Mouse (Mus musculus): ENCODE data around the gene Nedd9.

The Nedd9 gene

DNA sequence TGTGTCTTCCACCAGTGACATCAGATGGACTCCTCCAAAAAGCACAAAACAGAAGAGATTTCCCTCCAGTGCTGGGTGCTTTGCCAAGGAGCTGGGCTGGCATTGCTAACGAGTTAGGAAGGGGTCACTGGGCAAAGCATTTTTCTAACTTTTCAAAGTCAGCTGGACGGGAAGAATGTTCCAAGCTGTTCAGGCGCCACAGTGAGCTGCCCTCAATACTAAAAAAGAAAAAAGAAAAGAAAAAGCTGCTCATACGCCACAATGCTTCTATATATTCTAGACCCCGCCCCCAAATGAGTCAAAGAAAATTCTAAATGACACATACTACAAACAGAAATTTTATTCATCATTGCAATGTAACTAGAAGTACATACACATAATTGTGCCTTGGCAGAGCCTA is 148.0 kb downstream of the Nedd9 start:
- DNase-seq: no peak

DNA sequence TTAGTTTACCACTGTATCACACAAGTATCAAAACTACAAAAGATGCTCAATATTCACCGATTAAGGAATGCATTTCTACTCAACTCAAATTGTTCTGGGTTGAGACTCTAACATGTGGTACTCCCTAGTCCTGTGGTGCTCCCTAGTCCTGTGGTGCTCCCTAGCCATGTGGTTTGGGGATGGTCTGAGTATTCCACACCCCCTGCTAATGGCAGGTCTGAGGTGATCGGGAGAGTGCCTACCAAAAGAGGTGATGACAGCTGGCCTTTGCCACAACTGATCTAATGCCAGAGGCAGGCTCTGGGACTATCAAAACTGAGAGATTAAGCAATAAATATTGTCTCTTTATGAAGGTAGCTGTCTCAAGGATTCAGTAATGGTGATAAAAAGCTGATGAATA is 149.8 kb downstream of the Nedd9 start:
- no peak for DNase-seq

DNA sequence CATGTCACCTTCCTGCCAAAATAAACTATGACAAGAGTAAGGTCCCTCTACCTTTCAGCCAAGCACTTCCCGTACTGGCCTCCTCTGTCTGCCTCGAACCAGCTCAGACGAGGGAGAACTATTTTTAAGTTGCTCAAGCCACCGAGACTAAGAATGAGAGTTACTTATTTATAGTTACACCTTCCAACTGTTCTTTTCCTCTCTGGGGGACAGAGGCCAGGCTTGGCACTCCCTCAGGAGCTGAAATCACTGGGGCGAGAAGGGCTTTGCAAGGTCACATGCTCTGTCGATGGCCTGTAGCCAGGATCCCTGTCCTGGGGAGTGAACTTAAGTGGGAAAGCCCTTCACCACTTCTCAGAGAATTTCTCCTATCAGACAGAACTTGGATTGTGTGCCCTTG is 150.9 kb downstream of the Nedd9 start:
- DNase-seq: no peak

DNA sequence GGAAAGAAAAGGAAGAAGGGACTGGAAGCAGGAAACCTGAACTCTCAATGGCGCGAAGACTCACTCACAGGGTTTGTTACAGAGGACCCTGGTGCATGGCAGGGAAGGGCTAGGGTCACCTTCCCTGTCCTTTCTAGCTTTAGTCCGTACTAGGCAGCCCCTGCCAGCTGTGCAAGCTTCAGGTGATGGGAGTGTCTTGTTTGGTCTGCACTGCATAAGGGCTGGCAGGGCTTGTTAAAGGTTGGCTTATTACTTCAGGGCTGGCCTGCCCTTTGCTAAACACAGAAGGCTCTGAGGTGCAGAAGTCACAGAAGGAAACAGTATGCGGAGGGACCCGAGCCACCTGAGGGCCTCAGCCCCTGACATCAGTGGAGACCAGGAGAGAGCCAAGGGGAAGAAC is 151.4 kb downstream of the Nedd9 start:
- DNase-seq: no peak

DNA sequence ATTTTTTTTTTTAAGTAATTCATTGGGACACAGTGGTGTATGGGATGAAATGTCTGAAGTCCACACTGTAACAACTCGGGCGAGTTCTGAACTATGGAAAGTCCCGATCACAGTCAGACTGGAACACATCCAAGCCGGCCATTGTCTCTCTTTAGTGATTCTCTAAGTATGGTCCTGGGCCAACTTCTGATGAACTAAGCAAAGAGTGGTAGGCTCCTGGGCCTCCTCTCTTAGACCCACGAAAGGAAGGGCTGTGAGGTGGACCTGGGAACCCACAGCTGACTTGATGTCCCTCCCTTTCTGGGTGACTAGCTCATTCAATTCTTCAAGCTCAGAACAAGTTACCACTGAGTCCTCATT is 152.5 kb downstream of the Nedd9 start:
- no peak for DNase-seq

DNA sequence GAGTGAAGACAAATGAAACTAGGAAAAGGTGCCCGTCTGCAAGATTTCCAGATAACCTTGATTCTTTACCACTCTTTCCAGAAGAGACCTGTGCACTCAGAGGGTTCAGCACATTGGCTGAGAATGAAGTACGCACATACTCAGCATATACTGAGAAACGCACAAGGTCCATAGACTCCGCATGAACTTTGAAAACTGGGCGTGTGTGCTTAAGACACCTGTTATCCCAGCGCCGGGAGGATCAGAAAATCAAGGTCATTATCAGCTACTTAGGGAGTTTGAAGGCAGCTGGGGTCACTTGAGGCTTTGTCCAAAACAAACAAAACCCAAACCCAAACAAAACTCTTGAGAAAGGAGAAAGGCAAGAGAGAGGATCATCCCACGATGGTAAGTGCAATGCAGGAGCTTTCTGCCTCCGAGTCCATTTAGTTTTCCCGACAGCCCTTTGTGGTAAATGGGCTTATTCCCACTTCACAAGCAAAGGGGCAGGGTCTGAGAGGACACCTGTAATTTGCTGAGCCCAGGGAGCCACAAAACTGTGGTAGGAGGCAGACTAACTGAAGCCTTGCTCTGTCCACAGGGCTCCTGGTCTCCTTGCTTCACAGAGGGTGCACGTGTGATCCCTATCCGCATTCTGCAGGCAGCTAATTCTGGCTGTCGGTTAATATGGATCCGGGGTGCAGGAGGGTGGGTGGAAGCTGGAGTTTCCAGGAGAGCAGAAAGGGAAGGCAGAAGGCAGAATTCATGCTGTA is 153.1 kb downstream of the Nedd9 start:
- DNase-seq: no peak

DNA sequence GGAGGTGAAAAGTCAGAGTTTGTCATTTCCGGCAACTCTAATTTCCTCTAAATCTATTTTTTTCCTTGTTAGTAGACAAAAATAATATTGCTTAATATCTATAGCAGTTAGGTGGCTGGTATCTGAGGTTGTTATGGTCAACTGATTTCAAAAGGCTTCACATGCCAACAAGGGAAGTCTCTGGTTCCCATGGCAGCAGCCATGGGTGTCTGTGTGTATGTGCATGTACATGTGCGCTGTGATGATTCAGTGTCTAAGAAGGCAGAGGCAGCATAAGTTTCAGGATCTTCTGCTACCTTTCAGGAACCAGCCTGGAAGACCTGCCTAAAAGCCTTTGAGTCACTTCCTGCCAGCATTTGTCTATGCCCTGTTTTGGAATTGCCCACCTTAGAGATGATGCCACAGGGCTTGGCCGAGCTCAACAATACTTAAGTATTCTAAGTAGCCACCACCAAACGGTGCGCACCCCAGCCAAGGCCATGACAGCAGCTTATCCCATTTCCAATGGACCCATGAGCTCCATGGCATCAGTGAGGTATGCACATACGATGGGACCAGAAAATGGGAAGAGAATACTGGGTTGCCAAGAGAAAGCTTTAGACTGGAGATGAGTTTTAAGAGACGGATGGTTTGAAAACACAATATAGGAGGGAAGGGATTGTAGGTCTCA is 155.4 kb downstream of the Nedd9 start:
- no peak for DNase-seq

DNA sequence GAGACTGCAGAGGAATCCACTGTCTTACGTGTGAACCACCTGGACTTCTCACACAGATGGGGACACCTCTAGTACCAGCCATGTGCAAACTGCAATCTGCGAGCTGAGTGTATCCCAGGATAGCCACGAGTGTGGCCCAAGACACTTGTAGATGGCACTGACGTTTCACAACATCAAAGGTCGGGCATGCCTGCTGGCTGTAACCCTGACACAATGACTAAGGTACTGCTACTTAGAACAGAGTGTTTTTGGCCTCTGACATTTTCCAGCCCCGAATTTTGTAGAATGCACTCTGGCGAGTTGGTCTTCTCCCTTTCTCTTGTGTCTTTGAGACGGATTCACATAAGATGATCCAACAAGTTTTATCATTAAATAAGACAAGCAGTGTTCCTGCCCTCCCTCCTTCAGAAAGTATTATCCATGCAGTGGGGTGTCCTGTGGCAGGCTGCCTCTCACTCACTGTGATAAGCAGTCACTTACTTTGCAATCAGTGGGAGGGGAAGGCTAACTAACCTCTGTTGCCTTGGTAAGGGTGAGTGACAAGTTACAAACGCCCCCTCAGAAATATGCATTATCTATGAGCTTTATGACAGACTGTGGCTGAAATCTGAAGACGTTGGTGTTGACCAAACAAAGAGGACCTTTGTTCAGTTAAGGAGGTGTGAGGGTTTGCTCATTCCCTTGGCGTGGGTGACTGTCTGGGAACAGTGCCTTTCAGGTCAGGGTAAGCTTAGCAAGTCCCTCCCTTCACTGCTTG is 156.4 kb downstream of the Nedd9 start:
- DNase-seq: no peak

DNA sequence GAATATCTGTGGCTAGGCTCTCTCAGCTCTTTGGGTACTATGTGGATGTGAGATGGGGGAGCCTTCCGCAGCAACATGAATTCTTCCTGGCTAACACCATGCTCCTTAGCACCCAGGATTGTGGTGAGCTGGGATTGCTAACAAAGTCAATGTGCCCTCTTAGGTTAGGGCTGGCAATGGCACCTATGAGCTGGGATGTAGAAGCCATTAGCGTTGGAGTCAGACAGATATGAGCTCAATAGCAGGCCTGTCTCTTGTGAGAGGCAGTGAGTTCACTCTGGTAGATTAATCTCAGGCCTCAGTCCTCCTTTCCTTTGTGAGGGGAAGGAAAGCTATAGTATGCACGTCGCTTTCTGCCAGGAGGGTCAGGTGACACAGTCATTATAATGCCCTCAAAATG is 157.1 kb downstream of the Nedd9 start:
- DNase-seq: no peak

DNA sequence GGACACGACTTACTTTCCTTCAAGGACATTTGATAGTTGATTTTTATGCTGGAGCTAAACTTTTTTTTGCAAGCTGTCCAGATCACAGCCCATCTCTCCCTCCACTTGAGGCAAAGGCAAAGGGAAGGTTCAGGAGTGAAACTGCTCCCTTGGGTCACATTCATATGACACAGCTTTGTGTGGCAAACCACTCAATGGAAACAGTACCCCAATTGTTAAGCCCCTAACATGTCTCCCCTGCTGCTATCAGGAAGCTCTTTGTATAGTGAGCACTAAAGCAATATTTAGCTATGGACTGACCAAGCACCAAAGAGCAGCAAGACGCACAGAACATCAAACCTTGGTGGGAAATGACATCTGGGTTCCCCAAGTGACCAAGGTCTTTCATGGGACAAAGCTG is 158.7 kb downstream of the Nedd9 start:
- no peak for DNase-seq

DNA sequence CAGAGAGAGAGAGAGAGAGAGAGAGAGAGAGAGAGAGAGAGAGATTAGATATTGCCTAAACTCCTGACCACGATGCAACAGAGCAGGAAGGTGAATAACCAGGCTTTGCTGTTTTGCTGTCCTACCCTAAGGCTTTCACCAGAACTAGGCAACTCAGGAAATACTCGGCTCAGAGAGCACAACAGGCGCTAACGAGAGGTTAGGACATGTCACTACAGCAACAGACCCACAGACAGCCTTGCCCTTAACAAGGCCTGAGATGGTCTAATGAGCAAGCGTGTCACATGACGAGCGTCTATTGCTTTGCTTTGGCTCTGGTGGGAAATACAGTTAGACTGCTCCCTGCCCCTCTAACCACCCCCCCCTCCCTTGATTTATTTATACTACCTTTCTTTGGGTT is 159.6 kb downstream of the Nedd9 start:
- DNase-seq: no peak

DNA sequence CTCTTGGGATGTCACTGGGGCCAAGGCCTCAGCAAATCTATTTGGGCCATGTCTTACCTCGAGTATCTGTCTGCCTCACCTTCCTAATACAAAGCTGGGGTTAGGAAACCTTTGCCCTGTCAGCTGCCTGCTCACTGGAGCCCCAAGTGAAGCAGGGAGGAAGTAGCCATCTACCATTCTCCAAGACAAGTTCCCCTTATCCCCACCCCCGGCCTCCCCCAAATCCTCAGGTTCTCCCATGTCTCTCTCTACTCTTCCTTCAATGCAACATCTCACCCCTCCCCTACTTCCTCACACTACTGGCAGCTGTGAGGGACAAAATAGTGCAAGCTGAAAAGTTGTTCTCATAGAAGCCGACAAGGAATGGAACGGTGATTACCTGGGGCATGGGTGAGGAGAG is 161.0 kb downstream of the Nedd9 start:
- no peak for DNase-seq

DNA sequence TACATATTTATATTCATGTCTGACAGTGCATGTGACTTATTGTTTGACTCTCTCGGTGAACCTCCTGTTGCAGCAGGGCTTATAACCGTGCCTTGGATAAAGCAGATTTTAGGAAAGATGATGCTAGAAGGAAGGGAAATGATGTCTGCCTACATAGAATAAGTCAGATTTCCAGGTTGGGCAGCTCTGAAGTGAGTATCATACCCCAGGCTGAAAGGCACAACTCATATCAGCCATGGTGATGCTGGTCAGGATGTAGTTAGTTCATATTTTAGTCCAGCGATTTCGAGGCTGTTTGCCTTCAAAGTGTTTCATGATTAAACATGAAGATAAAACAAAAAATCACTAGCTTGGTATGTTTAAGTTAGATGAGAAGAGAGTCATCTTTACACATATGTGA is 161.8 kb downstream of the Nedd9 start:
- DNase-seq: no peak

DNA sequence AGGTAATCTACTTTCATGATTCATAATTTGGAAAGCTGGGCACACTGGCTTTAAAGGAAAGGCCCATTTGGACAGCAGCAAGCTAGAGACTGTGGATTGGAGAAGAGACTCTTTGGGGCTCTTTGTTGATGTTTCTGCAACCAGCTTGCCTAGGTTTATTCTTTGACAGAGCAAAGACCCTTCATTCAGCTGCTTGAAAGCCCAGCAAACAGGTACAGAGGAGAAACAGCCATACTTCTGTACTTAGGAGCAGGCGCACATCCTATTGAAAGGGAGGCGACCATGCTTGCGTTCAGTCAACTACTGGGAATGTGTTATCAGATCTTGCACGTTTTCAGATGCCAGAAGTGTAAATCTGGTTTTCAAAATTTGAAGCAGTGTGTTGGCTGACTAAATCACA is 162.5 kb downstream of the Nedd9 start:
- DNase-seq: no peak

DNA sequence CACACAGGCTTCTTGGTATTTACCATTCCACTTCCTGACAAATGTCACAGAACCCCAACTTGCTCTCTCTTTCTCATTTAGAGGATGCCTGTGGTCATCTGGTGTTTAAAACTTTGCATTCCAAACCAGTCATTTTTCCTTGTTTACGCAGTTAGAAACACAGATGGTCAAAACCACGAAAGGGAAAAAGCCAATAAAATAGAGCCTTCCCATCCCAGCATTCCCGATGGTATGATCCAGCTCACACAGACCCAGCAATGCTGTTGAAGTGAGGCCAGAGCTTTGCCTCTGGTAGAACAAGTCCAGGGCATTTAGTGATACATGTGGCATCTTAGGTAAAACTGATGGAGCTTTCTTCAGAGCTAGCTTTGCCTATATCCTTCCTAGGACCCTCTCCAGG is 165.7 kb downstream of the Nedd9 start:
- no peak for DNase-seq

DNA sequence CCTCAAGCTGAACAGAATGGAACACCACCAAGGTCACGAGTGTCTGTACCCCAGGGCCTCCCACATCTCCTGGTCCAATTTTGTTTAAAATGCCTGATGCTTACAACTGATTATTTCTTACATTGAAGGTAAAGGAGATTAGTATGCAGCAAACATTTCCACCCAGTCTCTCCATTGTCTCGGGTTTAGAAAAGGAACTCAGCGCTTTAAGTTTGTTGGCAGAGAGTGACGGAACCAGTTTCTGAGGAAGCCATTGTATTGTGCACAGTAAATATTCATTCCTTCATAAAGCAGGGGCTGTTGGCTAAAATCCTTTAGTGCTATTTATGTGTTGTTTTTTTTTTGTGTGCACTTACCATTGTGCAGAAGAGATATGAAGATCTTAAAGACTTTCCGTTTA is 166.4 kb downstream of the Nedd9 start:
- DNase-seq: no peak

DNA sequence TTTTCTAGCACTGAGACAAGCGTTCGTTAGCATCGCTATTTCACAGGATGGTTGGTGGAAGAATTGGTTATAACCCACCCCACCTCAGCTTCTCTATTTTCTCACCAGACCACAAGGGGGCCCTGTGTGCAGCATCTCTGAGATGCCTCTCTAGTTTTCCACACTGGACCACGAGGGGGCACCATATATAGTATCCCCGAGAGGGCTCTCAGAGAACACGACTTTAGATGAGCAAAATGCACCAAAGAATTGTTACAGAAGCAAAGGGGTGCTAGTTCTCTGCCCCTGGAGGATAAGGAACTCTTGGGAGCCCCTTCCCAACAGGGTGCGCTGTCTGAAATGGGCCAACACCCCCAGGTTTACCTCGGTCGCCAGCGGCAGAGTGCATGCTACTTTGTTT is 184.4 kb downstream of the Nedd9 start:
- peak; percentile 53 to 84 for DNase-seq

DNA sequence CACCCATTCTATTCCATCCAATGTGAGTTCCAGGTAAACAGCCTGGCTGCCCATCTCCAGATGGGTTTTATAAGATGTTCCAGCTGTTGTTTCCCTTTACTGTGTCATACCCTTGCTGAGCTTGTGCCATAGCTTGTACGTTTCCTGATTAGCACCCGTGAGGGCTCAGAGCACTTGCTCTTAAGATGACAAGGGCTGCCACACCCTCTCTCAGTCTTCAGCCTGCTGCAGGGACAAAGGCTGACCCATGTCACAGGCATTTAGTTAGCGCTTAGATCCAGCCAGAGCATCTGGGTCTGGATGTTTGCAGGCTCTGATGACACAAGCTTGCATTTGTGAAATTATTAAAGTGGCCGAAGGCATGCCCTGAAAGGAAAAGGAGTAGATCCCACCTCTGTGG is 187.1 kb downstream of the Nedd9 start:
- no peak for DNase-seq

DNA sequence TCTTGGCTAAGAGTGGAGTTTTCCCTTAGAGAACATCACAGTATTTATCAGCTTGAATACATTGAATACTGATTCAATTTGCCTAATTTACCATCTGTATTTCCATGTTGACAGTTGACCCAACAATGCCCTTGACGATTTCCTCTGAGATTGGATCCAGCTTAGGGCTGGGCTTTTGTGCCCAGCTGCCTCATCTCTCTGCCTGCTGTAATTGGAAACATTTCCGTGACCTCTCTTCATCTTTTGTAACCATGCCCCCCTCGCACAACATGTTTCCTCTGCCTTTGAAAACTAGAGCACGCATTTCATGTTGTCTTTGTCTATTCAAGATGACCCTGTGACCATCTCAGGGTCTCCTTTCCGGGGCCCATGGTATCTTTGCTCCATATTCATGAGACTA is 188.2 kb downstream of the Nedd9 start:
- DNase-seq: no peak

DNA sequence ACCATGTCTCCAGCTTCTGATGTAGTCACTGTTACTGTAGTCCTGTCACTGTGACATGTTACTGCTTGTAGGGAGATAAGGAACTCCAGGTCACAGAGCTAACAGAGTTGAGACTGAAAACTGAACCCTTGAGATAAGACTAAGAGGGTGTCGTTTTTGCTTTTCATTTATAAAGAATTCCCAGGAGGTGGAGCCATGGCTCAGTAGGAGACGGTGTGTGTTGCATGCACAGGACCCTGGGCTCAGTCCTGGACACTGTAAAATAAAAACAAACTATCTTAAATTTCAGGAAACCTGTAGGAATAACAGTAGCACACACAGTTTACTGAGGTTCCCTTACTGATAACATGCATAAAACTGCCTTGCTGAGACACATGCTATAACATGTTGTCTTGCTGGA is 188.6 kb downstream of the Nedd9 start:
- DNase-seq: no peak

DNA sequence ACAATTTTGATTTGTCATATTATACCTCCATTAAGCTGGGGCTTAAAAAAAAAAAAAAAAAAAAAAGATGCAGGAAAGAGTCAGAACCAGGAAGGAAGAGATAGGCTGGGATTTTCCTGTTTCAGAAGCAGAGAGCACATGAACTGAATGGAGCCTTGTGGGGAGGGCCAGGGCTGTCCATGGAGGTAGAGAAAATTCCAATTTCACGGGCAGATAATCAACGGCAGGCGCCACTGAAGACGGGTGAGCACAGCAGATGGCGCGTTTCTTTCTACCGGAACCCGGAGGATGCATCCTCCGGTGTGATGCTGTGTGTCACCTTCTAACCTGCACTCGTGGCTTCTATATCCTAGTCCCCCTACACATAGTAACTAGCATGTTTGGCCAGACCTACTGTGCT is 190.8 kb downstream of the Nedd9 start:
- DNase-seq: no peak

DNA sequence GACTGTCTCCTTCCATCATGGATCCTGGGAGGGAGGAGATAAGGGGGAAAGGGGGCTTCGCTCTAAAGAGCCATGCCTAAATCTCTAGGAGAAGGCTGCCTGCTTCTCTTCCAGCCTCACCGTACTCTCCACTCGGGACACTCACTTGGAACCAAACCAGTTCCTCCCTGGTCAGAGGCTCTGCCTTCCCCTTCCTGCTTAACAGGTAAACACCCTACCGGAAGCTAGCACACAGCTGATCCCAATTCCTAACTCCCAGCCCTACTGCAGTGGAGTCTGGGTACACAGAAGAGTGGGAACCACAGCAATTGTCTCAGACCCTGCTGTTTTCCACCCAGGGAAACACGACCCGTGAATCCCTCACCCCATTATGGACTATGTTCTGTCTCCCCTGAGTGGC is 191.3 kb downstream of the Nedd9 start:
- DNase-seq: no peak

DNA sequence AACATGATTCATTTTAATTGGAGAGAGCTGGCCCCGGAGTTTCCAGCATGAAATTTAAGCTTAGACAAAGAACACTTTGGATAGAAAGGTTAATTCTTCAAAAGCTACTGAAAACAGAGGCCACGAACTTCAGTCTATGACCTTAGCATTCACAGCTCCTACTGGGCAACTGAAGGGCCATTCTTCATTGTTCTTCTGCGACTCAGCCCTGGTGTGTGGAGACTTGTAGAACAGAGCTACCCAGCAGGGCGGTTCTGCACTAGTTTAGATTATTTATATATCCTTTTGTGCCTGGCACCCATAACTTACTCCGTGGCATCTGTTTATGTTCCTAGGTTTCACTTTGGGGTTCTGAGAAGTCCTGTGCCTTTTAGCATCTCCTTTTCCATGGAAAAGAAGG is 193.6 kb downstream of the Nedd9 start:
- no peak for DNase-seq

DNA sequence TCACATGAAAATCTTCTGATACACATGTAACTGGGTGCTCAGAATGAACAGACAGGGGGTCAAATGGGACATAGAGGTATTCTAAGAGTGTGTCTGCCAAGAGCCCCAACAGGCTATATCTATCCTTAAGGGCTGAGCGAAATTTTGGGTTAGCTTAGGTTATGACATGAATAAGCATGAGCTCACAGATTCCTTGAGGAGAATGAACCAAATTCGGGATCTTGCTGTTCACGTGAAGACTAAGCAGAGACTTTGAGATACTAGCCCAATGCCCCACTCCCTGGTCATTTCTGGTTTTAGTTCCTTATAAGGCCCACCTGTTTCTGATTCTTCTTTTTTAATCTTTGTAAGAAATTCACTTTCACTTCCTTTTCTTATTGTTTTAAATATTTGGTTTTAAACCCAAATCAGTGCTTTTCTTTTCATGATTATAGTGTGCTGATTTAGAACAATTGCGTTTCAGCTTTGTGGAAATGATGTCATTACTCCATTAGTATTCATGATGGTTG is 195.6 kb downstream of the Nedd9 start:
- no peak for DNase-seq
